Mouse (Mus musculus) left cerebral cortex, adult 18-20 months (tissue): Measurements from ENCODE around the gene Tcam1. TPM values are rescaled to one million over a fixed set of nuclear protein-coding genes. Genes with fewer than 3 reads are reported as not detected.

ENCODE experiments used
- DNase-seq, 2 experiments: peaks; one replicate each; pipeline ENCODE4 v3.0.0; 2021 to 2022; ENCODE audit warnings: low spot score in 2 of 2, mixed read lengths in 1 of 2
- total RNA-seq, 2 experiments: library from RNA; stranded (reverse); gene quantifications; 2 replicates each; pipeline ENCODE4 v1.2.3; 2021

Gene Tcam1
- total RNA-seq, 2 experiments from 2014 or later, result 0.12 TPM; not detected in 1

DNA sequence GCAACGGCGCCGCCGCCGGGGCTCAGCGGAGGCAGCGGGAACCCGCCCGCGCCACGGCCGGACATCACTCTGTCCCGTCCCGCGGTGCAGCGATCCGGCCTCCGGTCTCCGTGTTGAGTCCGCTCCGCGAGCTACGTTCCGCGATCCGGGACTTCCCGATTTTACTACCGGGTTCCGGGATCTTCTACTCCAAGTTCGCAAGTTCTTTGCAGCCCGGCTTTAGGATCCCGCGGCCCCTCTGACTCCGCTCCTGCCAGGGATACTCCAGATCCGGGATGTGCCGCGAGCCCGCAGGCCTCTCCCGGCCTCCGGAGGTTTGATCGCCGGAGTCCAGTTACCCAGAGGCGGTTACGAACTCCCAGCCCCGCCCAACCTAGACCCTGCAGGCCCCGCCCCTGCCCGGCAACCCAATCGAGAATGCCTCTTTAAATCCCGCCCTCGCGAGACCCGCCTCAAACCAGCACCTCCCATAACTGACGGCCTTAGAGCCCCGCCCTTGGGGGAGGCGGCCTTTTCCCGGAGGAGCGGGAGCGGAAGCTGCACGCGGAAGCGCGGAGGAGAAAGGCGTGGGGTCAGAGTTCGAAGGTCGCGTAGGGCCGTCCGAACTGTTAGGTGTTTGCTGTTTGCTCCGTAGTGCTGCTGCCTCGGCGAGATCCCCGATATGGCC, 3.7 kb upstream of the Tcam1 start, which contains the start of gene Smarcd2:
Gene Smarcd2 (minus strand): TSS at position 329 of the 667 bp plus-strand sequence.
- DNase-seq, result peak; percentile 97 to 99

DNA sequence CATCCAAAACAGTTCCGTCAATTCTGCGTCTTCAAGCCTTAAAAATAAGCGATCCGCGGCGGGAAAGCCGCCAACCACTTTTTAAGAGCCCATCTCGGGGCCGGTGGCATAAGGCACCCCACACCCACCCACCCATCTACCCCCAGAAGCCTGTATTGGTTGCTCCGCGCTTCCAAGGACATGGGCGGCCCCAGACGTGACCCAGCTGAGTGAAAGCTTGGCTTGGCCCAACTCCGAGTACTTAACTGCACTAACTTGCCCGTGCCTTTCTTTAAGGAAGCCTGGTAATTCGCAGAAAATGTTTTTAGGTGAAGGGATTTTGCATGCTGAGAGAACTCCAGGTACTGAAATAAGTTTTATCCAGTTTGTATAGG, 3.2 kb upstream of the Tcam1 start:
- DNase-seq, result no peak

DNA sequence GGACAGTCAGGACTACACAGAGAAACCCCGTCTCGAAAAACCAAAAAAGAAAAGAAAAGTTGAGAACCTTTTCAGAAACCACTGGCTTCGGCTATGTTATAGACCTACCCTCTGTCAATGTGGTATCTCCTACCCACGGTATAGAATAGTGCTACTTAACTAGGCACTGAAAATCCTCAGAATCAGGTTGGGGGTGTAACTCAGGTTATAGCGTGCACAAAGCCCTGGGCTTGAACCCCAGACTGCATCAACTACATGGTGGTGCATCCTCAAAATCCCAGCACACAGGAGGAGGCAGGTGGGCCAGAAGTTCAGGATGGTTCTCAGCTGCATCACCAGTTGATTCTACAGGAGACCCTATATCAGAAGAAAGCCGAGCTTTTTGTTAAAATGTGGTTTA, 2.7 kb upstream of the Tcam1 start:
- DNase-seq, result no peak

DNA sequence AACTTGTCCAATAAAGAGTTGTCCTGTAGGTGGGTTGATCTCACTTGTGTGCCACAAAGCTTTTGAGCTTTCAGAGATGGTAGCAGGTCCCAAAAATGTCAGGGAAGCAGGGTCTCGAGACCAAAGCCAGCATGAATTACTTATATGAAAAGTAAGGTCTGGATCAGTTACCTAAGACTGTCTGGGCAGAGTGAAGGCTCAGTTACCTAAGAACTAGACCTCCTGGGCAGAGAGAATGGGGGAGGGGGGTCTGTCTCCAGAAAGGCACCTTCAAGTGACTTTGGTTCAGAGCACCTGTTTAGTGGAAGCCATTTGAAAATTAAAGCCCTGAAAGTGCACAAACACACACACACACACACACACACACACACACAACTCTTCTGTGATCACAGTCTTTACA, 2.1 kb upstream of the Tcam1 start:
- no peak for DNase-seq

DNA sequence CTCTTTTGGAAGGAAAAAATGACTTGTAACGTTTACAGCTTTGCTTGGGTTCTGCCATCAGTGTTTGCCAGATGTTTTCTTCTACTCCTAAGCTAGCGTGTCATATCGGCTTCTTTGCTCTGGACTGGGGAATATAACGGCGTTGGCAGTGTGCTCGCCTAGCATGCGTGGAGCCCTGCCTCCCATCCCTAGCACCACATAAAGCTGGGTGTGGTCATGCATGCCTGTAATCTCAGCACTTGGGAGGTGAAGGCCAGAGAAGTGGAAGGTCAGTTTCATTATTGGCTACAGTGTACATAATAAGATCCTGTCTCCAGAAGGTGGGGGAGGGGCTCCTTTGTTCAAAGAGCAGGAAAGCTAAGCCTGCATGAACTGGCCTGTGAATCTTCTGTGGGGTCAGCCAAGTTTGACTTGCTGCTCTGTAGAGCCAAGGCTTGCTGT, 1.5 kb upstream of the Tcam1 start:
- DNase-seq, result no peak

DNA sequence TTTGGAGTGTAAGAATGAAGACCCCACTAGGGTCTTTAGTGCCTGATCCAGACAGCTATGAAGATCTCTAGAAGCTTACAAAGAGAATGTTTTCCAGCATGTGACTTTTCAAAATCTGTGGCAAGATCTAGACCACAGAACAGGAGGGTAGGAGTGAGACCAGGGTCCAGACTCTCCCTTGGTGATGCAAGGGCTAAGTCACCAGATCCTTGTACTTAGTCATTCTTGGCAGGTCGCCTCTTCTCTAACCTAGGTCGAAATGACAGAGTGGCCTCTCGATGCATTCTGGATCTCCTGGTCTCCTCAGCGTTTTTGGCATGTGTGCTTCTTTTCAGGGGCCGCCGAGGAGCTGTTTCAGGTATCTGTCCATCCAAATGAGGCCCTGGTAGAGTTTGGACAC, 6.0 kb downstream of the Tcam1 start:
- DNase-seq, result no peak

DNA sequence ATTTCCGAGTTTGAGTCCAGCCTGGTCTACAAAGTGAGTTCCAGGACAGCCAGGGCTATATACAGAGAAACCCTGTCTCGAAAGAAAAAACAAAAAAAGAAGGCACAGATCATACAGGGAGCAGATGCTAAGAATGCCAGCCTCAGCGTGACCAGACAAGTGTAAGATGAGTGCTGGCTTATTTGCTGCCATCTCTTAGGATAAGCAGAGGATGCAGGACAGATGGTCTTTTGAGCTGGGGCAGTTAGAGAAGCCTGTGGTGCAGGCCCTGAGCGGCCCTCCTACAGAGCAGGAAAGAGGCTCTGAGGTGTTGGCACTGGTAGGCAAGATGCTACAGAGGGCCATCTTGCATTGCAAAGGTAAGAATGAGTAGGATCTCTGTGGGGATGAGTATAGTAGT, 6.9 kb downstream of the Tcam1 start:
- no peak for DNase-seq

DNA sequence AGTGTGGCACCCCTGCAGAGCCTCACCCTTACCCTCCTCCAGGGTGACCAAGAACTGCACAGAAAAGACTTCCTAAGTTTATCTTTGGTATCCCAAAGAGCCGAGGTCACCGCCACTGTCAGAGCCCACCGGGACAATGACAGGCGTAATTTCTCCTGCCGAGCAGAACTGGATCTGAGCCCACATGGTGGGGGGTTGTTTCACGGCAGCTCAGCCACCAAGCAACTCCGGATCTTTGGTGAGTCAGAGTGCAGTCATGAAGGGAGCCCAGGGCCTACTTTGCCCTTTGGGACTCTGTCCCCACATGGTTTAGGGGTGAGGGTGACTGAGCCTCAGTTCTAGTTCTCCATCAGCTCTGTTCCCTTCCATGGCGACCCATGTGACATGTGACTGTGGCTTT, 7.7 kb downstream of the Tcam1 start:
- no peak for DNase-seq

DNA sequence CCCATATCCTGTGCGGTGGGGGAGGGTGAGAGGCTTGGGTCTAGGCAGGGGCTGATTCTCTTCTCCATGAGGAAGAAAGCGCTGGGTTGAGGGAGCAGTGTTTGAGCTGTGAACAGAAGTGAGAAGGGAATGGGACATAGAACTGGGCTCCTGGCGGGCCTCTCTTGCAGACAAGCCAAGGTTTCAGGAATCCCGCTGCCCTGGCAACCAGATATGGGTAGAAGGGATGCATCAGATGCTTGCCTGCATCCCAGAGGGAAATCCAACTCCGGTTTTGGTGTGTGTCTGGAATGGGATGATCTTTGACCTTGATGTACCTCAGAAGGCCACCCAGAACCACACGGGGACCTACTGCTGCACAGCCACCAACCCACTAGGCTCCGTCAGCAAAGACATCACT, 9.7 kb downstream of the Tcam1 start:
- DNase-seq, result no peak

DNA sequence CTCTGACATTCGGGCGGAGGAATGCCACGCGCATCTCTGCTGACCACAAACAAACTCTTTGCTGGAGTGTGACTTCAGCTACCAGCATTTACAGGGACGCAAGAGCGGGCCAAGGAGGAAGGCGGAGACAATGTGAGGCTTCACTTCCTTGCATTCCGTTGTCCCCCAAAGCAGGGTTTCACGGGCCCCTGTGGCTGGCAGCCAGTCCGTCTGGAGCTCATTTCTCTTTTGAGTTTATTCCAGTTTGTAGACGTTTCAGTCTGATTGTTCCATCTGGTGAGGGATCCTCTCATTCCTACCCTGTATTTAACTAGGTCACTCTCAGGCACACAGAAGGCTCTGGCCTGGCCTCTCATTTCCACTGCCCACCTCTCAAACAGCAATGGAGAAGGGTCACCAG, 10.5 kb downstream of the Tcam1 start:
- DNase-seq, result no peak

DNA sequence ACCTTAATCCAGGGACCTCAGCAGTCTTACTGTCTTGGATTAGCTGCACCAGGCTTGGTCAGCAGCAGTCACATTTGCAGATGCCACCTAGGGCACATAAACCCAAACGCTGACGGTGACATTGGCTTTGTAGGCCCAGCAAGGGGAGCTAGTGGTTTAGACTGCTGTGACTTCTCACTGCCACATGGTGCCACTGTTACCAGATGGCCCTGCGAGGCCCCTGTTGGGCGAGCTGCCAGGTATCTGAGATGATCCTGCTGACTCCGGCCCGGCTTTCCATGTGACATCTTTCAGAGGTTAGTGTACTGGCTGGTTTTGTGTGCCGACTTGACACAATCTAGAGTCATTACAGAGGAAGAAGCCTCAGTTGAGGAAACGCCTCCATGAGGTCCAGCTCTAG, 12.9 kb downstream of the Tcam1 start:
- no peak for DNase-seq

DNA sequence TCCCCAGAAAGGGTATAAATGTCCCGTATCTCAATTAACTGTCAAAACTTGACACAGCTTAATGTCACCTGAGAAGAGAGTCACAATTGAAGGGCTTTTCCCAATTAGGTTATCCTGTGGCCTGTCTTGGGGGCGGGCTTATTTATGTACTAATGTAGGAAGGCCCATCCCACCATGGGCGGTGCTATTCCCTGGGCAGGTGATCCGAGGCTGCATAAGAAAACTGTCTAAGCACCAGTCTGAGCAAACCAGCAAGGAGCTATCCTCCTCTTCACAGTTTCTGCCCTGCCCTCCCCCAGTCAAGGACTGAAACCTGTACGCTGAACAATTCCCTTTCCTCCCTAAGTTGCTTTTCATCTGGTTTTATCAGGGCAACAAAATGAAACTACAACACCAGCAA, 13.9 kb downstream of the Tcam1 start:
- no peak for DNase-seq

DNA sequence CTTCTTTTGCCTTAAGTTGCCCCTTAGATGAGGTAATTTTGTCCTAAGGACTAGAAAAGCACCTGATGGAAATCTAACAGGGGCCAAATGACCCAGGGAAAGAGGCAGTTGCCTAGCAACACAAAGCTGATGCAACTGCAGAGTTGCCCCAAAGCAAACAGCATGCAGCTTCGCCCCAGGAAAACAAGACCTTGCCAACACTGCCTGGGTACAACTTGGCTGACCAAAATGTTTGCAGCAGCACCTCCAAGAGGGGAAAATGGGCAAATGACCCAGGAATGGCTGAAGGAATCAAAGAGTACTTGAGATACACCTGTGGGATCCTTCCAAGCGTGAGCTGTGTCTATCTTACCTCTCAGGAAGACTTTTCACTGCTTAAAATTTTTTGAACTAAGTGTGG, 15.4 kb downstream of the Tcam1 start:
- no peak for DNase-seq

DNA sequence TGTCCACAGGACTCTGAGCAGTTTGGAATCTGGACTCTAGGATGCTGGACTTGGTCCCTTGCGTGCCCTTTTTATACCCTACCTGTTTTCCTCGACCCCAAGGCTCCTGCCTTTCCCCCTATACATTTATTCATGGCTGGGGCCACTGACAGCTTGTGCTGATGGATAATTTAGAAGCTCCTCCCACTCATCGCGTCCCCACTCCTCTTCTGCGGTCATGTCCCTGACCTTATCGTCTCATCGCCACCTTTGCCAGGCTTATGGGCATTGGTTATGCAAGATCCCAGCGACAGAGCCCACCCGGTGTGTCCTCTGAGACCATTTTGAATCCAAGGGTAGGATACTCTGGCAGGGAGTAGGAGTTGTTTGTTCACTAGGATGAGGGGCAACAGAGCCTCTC, 25.3 kb downstream of the Tcam1 start, which contains the start of gene Gh:
Gene Gh (minus strand): TSS at position 101 of the 400 bp plus-strand sequence.
- no peak for DNase-seq

DNA sequence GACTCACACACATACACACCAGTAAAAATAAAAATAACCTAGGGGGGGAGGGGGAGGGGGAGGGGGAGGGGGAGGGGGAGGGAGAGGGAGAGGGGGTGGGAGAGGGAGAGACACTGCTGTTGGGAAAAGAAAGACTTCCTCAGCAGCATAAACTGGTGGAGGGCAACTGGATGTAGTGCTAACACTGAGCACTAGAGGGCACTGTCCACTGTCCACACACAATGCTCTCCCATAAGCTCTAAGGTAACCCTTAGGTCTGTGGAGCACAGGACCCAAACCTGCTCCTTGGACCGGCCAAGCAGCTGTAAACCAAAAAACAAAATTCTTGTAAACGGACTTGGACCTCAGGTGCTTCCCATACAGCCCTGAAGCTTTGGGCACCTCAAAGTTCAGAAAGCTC, 26.2 kb downstream of the Tcam1 start:
- peak; percentile 29 to 70 for DNase-seq

DNA sequence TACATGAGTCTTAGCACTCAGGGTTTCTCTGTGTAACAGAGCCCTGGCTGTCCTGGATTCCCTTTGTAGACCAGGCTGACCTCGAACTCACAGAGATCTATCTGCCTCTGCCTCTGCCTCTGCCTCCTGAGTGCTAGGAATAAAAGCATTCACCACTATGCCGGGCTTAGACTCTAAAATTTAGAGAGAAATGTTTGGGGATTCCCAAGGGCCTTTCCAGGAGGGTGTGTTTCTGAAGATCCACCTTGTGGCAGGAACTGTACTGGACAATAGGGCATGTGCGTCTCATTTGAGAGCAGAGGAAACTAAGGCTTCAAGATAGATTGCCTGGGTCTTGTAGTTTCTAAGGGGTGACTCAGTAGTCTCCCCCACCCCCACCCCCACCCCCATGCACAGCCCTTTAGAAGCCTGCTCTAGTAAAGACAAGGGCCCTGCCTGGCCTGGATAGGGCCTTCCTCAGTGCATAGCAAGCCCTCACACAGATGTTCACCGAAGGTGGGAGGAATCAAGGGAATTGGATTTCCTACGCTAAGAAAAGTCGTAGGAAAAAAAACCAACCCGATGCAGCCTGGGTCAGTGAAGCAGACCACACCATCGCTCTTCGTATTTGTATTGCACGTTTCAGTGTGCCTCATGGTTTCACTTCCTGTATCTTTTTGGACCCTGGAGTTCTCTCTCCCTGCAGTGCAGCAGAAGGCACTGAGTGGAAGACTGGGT, 29.0 kb downstream of the Tcam1 start:
- no peak for DNase-seq

DNA sequence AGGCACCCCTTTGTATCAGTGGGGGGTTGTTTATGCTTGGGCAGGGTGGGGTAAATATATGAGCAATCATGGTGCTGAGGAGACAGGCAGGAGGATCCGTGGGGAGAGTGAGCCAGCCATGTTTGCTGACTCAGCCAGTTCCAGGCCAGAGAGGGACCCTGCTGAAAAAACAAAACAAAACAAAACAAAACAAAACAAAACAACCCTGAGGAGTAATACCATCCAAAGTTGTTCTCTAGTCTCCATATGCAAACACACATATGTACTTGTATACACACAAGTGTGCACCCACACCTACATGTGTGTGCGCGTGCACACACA, 29.6 kb downstream of the Tcam1 start:
- no peak for DNase-seq

DNA sequence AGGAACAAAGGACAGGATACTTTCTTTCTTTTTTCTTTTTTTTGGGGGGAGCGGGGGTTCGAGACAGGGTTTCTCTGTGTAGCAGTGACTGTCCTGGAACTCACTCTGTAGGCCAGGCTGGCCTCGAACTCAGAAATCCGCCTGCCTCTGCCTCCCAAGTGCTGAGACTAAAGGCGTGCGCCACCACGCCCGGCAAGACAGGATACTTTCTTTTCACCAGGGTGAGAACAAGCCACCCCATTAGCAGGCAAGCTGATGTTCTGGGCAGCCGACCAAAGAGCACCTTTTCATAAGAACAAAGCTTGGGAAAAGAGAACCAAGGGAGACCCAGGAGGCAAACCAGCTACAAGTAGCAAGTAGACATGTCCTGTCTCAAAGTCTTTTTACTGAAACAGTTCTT, 30.3 kb downstream of the Tcam1 start:
- no peak for DNase-seq

DNA sequence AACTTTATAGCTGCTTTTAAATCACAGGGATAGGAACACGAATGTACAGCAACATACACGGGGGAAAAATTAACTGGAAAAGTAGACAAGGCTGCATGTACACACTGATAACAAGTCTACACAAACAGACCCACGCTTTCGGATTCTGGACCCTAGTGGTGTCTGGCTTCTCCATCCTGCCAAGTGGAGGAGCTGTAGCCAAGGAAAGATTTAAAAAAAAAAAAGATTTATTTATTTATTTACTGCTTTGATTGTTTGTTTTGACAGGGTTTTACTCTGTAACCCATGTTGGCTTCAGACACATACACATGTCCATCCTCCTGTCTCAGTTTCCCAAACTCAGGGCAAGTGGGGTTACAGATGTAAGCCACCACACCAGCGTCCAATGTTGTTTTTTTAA, 31.0 kb downstream of the Tcam1 start:
- no peak for DNase-seq

DNA sequence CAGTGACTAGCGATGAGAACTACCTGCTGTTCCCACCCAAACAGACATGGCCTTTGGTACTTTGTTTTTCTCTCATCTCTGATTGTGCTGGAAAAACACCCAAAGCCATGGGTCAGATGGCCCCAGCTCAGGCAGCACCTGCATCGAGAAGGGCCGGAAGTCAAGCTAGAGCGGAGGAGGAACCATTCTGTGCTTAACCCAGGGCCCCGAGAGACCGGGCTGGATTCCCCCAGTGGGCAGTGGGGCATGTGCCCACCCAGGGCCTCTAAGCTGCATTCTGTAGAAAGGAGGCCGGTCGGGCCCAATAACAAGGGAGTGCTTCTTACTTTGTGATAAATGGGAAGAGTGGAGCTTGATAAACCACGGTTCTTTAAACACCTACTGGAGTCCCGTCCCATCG, 31.7 kb downstream of the Tcam1 start:
- DNase-seq, result no peak

DNA sequence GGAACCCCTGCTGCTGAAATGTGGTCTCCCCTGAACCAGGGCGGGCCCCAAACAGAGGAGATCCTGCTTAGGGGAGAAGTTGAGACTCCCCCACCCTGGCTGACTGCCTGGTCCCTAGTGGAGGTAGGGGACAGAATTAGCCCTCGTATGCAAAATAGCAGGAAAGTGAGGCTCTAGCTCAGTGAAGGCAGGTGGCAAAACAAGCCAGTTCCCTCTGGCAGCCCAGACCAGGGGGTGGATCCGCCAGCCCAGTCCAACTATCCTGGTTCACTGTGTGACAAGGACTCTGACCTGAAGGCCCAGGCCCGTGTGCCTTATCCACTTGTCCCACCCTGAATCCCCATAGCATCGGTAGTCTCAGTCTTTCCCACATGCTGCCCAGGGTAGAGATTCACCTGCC, 33.7 kb downstream of the Tcam1 start:
- no peak for DNase-seq

DNA sequence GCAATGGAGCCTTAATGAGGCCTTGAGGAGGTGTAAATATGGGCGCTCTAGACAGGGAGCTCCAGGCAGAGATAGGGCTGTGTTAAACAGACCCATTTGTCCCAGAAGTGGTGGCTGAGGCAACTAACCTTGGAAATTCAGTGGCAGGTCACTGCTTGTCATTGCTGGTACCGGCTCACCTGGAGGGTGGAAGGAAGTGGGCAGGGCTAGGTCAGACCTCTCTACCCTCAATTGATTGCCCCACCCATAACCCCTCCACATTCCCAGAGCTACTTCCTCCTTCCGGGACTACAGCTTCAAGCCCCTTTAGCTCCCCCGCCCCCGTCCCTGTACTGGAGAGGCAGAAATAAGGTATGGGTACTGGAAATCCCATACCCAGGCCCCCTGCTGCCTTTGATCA, 37.1 kb downstream of the Tcam1 start:
- DNase-seq, result no peak

DNA sequence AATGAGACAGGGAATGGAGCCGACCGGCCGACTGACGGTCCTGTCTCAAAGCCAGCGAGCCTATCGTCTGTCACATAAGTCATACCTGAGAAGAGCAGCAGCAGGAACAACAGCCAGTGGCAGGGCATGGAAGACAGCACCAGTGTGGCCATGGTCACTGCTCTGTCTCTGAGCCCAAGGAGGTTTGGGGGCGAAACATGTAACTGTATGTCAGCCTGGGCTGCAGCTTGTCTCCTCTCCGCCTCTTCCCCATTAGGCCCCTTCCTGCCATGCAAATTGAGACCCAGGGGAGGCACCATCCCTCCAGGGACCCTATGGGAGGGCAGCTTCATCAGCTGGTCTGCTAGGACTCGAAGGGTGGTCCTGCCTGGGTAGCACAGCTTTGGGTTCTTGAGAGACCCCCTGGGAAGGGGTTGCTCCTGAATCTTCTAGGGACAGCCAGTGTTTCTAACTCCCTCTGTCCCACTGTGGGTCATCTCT, 37.9 kb downstream of the Tcam1 start, which contains the start of gene Cd79b:
Gene Cd79b (minus strand): TSS at position 430 of the 480 bp plus-strand sequence.
- no peak for DNase-seq
